ENCODE assay signal across 14 mouse cellular contexts in genomic region chr3:143584692-143585603, GRCm38 (mm10).
A peak's percentile ranks its signal among the peaks of the same experiment; 100 is the strongest.
DNase-seq lines count a peak whose midpoint lies in the region; ATAC-seq and TF ChIP-seq lines count a peak whose summit lies in the region.
"Had no signal": no experiment of that assay in that cellular context is flagged by ENCODE, and none has a peak within 500 bp of the region (broad histone marks: within the 10 kb centered on the region; RNA-seq: fewer than 3 reads in every experiment).

No protein-coding gene starts in this region.

- no peak overlapping the region for H3K27ac ChIP-seq in kidney, adult 2 months (ENCODE audit: insufficient read depth, low read depth, low read length)
- H3K27ac ChIP-seq: embryonic facial prominence, embryonic 12.5 days; forebrain, embryonic 12.5 days; macrophage had no signal

- no peak for TF ChIP-seq POLR2A in kidney, adult 2 months (IDR thresholded peaks at IDR 0.05; ENCODE audit: low read depth, low read length)

- H3K4me1 ChIP-seq in kidney, adult 2 months (ENCODE audit: control insufficient read depth, insufficient read depth, low read length) = no peaks in the 10 kb centered on the region
- H3K4me1 ChIP-seq: forebrain, embryonic 12.5 days had no signal

- no peak overlapping the region for H3K4me3 ChIP-seq in kidney, adult 2 months (ENCODE audit: insufficient read depth, low read depth, low read length)
- H3K4me3 ChIP-seq: embryonic facial prominence, embryonic 12.5 days; forebrain, embryonic 12.5 days had no signal

- intact Hi-C loops in heart, postnatal 36 days (cut with DNase I) = no loop called here

- no peak for DNase-seq in frontal cortex, postnatal 25 days (ENCODE audit: low spot score in 2 of 2)
- peak; percentile 62 for DNase-seq in right cerebral cortex, adult 18-20 months
- DNase-seq in right cerebral cortex, postnatal 4 days = no peak
- DNase-seq in heart, postnatal 36 days = peak; percentile 19 to 32
- DNase-seq in testis, postnatal 14 days (ENCODE audit: low spot score) = peak; percentile 12
- no peak for DNase-seq in kidney, adult 2 months
- DNase-seq in embryo, embryonic 11 days = no peak
- DNase-seq: cerebellum, adult 18-20 months; gastrocnemius, postnatal 14 days; kidney, adult 11 months had no signal

- no peaks in the 10 kb centered on the region for H3K27me3 ChIP-seq in kidney, adult 2 months (replicated peaks; ENCODE audit: control insufficient read depth, insufficient read depth, low read length)
- H3K27me3 ChIP-seq: embryonic facial prominence, embryonic 12.5 days; forebrain, embryonic 12.5 days had no signal

- peak; percentile 88 for ATAC-seq in frontal cortex, adult (ENCODE audit: low TSS enrichment)

- TF ChIP-seq CTCF in kidney, adult 2 months (conservative IDR thresholded peaks at IDR 0.05; ENCODE audit: insufficient read depth, insufficient read length, low read depth, low read length) = no peak

- no peaks in the 10 kb centered on the region for H3K36me3 ChIP-seq in kidney, adult 2 months (ENCODE audit: control insufficient read depth, insufficient read depth, low read length)
- H3K36me3 ChIP-seq: embryonic facial prominence, embryonic 12.5 days; forebrain, embryonic 12.5 days had no signal

- 85% methylated on average over 6 of the region's 6 CpGs for WGBS in kidney, adult 2 months

Comparison
In these comparisons a context has a peak if more than half of its experiments do, and no peak if none do; other contexts are left out.
1. DNase-seq: peak in right cerebral cortex, adult 18-20 months (single experiment), heart, postnatal 36 days (2 of 2) and testis, postnatal 14 days (single experiment); none in frontal cortex, postnatal 25 days (0 of 2), right cerebral cortex, postnatal 4 days (single experiment), kidney, adult 2 months (single experiment) and embryo, embryonic 11 days (single experiment).